Mouse (Mus musculus): ENCODE results near the gene Sh2d6. TPM values are rescaled to one million over a fixed set of nuclear protein-coding genes. Genes with fewer than 3 reads are reported as not detected.

Gene Sh2d6
- polyA plus RNA-seq, 1 experiment from 2014 or later = not detected

GRCm38 (mm10) chr6:72476836-72477235 lies 44.7 kb downstream of the Sh2d6 start:
- H3K27me3 ChIP-seq = no peaks in the 10 kb centered on the region
- H3K9ac ChIP-seq = no peak overlapping the region
- ATAC-seq (replicated peaks; ENCODE audit: insufficient number of reproducible peaks, insufficient read depth, low FRiP score, low read depth) = no peak
- no peak overlapping the region for H3K27ac ChIP-seq
- H3K9me3 ChIP-seq (replicated peaks) = no peaks in the 10 kb centered on the region
- 91% methylated on average over 5 of the region's 5 CpGs for WGBS
- no peak overlapping the region for H3K4me2 ChIP-seq
- no peak overlapping the region for H3K4me3 ChIP-seq
- H3K36me3 ChIP-seq = no peaks in the 10 kb centered on the region
- H3K4me1 ChIP-seq (replicated peaks) = 0 out of 2 replicates have a peak, but pooled peaks cover 3% of the 10 kb centered on the region

GRCm38 (mm10) chr6:72475221-72475985 lies 46.1 kb downstream of the Sh2d6 start:
- WGBS = 72% methylated on average over 4 of the region's 4 CpGs
- Histone ChIP-seq H3K9ac (no peak overlapping the region), H3K27me3 (no peaks in the 10 kb centered on the region), H3K27ac (no peak overlapping the region), H3K9me3 (replicated peaks) (no peaks in the 10 kb centered on the region), H3K4me2 (no peak overlapping the region), H3K36me3 (no peaks in the 10 kb centered on the region), H3K4me3 (no peak overlapping the region), H3K4me1 (replicated peaks) (0 out of 2 replicates have a peak, but pooled peaks cover 3% of the 10 kb centered on the region)
- ATAC-seq (replicated peaks; ENCODE audit: insufficient number of reproducible peaks, insufficient read depth, low FRiP score, low read depth) = no peak

- Histone ChIP-seq H3K27ac (no peak overlapping the region), H3K36me3 (no peaks in the 10 kb centered on the region), H3K4me2 (no peak overlapping the region), H3K9me3 (replicated peaks) (no peaks in the 10 kb centered on the region), H3K27me3 (no peaks in the 10 kb centered on the region), H3K9ac (no peak overlapping the region), H3K4me3 (no peak overlapping the region), H3K4me1 (replicated peaks) (0 out of 2 replicates have a peak, but pooled peaks cover 3% of the 10 kb centered on the region)
- WGBS = 57% methylated on average over 14 of the region's 14 CpGs
- ATAC-seq (replicated peaks; ENCODE audit: insufficient number of reproducible peaks, insufficient read depth, low FRiP score, low read depth) = no peak
Observed at GRCm38 (mm10) chr6:72473264-72474041, 48.1 kb downstream of the Sh2d6 start.

- Histone ChIP-seq H3K27ac (no peak overlapping the region), H3K9me3 (replicated peaks) (no peaks in the 10 kb centered on the region), H3K27me3 (no peaks in the 10 kb centered on the region), H3K4me1 (replicated peaks) (no peaks in the 10 kb centered on the region; the same call in 1 of the 2 replicates), H3K36me3 (no peaks in the 10 kb centered on the region), H3K4me2 (no peak overlapping the region), H3K4me3 (no peak overlapping the region), H3K9ac (no peak overlapping the region)
- 81% methylated on average over 4 of the region's 4 CpGs for WGBS
- ATAC-seq (replicated peaks; ENCODE audit: insufficient number of reproducible peaks, insufficient read depth, low FRiP score, low read depth) = no peak
Observed at GRCm38 (mm10) chr6:72466171-72466570, 55.3 kb downstream of the Sh2d6 start.

- ATAC-seq (replicated peaks; ENCODE audit: insufficient number of reproducible peaks, insufficient read depth, low FRiP score, low read depth) = no peak
Observed at GRCm38 (mm10) chr6:72465361-72466157, 55.9 kb downstream of the Sh2d6 start.

More at GRCm38 (mm10) chr6:72465361-72466157, 55.9 kb downstream of the Sh2d6 start:
- H3K4me2 ChIP-seq = no peak overlapping the region
- H3K4me1 ChIP-seq (replicated peaks) = no peaks in the 10 kb centered on the region; the same call in 1 of the 2 replicates
- no peak overlapping the region for H3K9ac ChIP-seq
- no peak overlapping the region for H3K4me3 ChIP-seq
- H3K9me3 ChIP-seq (replicated peaks) = no peaks in the 10 kb centered on the region
- H3K36me3 ChIP-seq = no peaks in the 10 kb centered on the region
- no peak overlapping the region for H3K27ac ChIP-seq
- WGBS = 59% methylated on average over 8 of the region's 8 CpGs
- H3K27me3 ChIP-seq = no peaks in the 10 kb centered on the region

Other genes starting within 250 kb of the Sh2d6 start
- 2.1 and 6.4 TPM in 2 replicates for gene Sftpb, start 217.1 kb downstream of the Sh2d6 start, polyA plus RNA-seq (2015; fragmentation: Nextera tagmentation; extraction: Ambion mirVana)
- gene Usp39, start 176.5 kb downstream of the Sh2d6 start, polyA plus RNA-seq (2015; fragmentation: Nextera tagmentation; extraction: Ambion mirVana) = 25.3 and 28.0 TPM in 2 replicates
- gene 0610030E20Rik, start 174.4 kb downstream of the Sh2d6 start, polyA plus RNA-seq (2015; fragmentation: Nextera tagmentation; extraction: Ambion mirVana) = 15.6 and 20.0 TPM in 2 replicates
- gene Tmem150a, start 166.3 kb downstream of the Sh2d6 start, polyA plus RNA-seq (2015; fragmentation: Nextera tagmentation; extraction: Ambion mirVana) = 11.1 and 12.8 TPM in 2 replicates
- gene Rnf181, start 154.8 kb downstream of the Sh2d6 start, polyA plus RNA-seq (2015; fragmentation: Nextera tagmentation; extraction: Ambion mirVana) = 76.8 and 86.0 TPM in 2 replicates
- gene Vamp5, start 141.2 kb downstream of the Sh2d6 start, polyA plus RNA-seq (2015; fragmentation: Nextera tagmentation; extraction: Ambion mirVana) = 43.2 and 46.1 TPM in 2 replicates
- gene Vamp8, start 131.0 kb downstream of the Sh2d6 start, polyA plus RNA-seq (2015; fragmentation: Nextera tagmentation; extraction: Ambion mirVana) = 123 and 142 TPM in 2 replicates
- 27.7 and 32.1 TPM in 2 replicates for gene Ggcx, start 107.4 kb downstream of the Sh2d6 start, polyA plus RNA-seq (2015; fragmentation: Nextera tagmentation; extraction: Ambion mirVana)
- gene Mat2a, start 82.1 kb downstream of the Sh2d6 start, polyA plus RNA-seq (2015; fragmentation: Nextera tagmentation; extraction: Ambion mirVana) = 247 and 267 TPM in 2 replicates
- gene Capg, start 22.7 kb upstream of the Sh2d6 start, polyA plus RNA-seq (2015; fragmentation: Nextera tagmentation; extraction: Ambion mirVana) = 22.6 and 36.5 TPM in 2 replicates
- 12.3 and 13.5 TPM in 2 replicates for gene Elmod3, start 76.7 kb upstream of the Sh2d6 start, polyA plus RNA-seq (2015; fragmentation: Nextera tagmentation; extraction: Ambion mirVana)
- 19.8 and 21.4 TPM in 2 replicates for gene Retsat, start 76.8 kb upstream of the Sh2d6 start, polyA plus RNA-seq (2015; fragmentation: Nextera tagmentation; extraction: Ambion mirVana)
- 22.7 and 24.4 TPM in 2 replicates for gene Tgoln1, start 95.3 kb upstream of the Sh2d6 start, polyA plus RNA-seq (2015; fragmentation: Nextera tagmentation; extraction: Ambion mirVana)

All from heart, embryonic 15.5 days (tissue).